Mouse (Mus musculus) cortical plate, adult 2 months (tissue): ENCODE data around the gene Tufm.

ENCODE experiments used
- CTCF ChIP-seq: fragments of 200-500 bp; IDR thresholded peaks from 2 replicates; pipeline ENCODE4 v1.5.1; 2011; ENCODE audit warnings: mild to moderate bottlenecking, control low read depth, low read length; ENCODE audit not compliant: insufficient read depth; ENCODE audit errors: extremely low read depth
- POLR2A ChIP-seq: fragments of 200-500 bp; IDR thresholded peaks from 2 replicates; pipeline ENCODE4 v1.6.1; 2011; ENCODE audit warnings: mild to moderate bottlenecking, low read length, control low read depth; ENCODE audit not compliant: insufficient read depth; ENCODE audit errors: extremely low read depth

DNA sequence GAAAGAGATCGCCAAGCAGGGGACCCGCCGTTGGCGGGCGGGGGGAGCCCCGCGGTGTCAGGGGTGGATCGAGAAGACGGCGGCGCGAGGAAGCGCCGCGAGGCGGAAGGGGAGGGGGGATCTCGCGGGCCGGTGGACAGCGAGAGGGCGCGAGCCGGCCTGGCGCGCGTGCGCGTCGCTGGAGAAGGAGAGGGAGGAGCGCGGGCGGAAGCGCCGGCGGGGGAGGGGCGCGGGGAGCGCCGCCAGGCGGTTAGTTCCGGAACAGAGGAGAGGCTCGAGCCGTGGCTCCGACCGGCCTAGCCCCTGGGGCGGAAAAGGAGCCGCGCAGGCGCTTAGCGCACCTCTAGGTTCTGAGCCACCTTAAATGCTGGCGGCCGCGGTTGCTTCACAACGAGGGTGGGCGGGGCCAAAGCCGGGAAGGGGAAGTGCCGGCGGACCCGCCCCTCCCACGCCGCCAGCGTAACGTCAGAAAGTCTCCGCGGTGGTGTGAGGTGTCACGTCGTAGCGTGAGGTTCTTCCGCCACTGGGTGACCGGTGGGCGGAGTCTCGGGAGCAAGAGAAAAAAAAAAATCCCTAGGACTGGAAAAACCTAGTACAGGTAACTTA, 16.2 kb downstream of the Tufm start, which contains the start of gene Atxn2l:
- TF ChIP-seq POLR2A, result 0 out of 2 replicates have a peak, but pooled peaks have one; percentile 34
- TF ChIP-seq CTCF, result peak; percentile 21; the same call in 1 of the 2 replicates
